Mouse (Mus musculus): Measurements from ENCODE around the gene Gm9833.

Gene Gm9833

GRCm38 (mm10) chr3:10121956-10122739 is 34.2 kb downstream of the Gm9833 start:
- in situ Hi-C loops (cut with MseI, MboI): no loop called here

GRCm38 (mm10) chr3:10123615-10124014 is 35.7 kb downstream of the Gm9833 start:
- in situ Hi-C loops (cut with MseI, MboI): no loop called here

- in situ Hi-C loops (cut with MseI, MboI): no loop called here
Measured at GRCm38 (mm10) chr3:10124071-10124470, 36.2 kb downstream of the Gm9833 start.

GRCm38 (mm10) chr3:10125301-10125700 is 37.4 kb downstream of the Gm9833 start:
- in situ Hi-C loops (cut with MseI, MboI): no loop called here

- in situ Hi-C loops (cut with MseI, MboI): no loop called here
Measured at GRCm38 (mm10) chr3:10126036-10126435, 38.1 kb downstream of the Gm9833 start.

GRCm38 (mm10) chr3:10126502-10126901 is 38.6 kb downstream of the Gm9833 start:
- in situ Hi-C loops (cut with MseI, MboI): no loop called here

- in situ Hi-C loops (cut with MseI, MboI): no loop called here
Measured at GRCm38 (mm10) chr3:10126952-10127351, 39.0 kb downstream of the Gm9833 start.

GRCm38 (mm10) chr3:10127505-10127904 is 39.6 kb downstream of the Gm9833 start:
- in situ Hi-C loops (cut with MseI, MboI): no loop called here

Measured in mouse trophoblast stem cell (cell line).